Comparison of ENCODE assay signal across 8 mouse cellular contexts in the genomic region with DNA sequence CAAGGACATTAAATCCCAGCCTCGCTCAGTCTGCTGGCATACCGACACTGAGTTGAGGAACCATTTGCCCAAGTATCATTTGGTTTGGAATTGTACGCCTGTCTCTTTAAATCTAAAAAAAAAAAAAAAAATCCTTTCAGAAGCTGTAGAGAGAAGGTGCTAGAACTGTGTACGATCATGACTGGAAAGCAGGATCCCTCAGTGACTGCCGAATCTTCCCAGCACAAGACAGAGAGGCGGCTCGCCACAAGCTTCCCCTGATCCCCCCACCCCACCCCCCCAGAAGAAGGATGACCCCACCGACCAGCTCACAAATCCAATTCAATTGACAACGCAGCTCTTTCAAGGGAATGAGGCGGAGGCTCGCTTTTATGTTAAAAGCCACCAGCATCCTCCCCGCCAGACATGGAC. TPM values are rescaled to one million over a fixed set of nuclear protein-coding genes. Genes with fewer than 3 reads are reported as not detected.
DNase-seq lines count a peak whose midpoint lies in the region; ATAC-seq and TF ChIP-seq lines count a peak whose summit lies in the region.

No protein-coding gene starts in this region.

- H3K4me1 ChIP-seq in heart, embryonic 12.5 days (replicated peaks) = no peaks in the 10 kb centered on the region; the same call in 1 of the 2 replicates
- peaks cover 24% of the 10 kb centered on the region for H3K4me1 ChIP-seq in E14TG2a.4 (replicated peaks; ENCODE audit: low read depth, low read length)
- H3K4me1 ChIP-seq in embryonic facial prominence, embryonic 15.5 days = peaks cover 19% of the 10 kb centered on the region
- H3K4me1 ChIP-seq in neural tube, embryonic 15.5 days = peaks cover 36% of the 10 kb centered on the region

- DNase-seq in heart, adult 11 months = no peak
- DNase-seq in layer of hippocampus, adult 9-10 months (ENCODE audit: low spot score) = peak; percentile 33
- no peak for DNase-seq in gastrocnemius, adult 18-20 months (ENCODE audit: low spot score)
- DNase-seq in gastrocnemius, postnatal 4 days (ENCODE audit: low spot score in 2 of 2) = no peak

- peak overlapping the region; percentile 60 for H3K9ac ChIP-seq in heart, embryonic 12.5 days
- 0 out of 2 replicates have a peak overlapping the region, but pooled peaks have one; percentile 26 for H3K9ac ChIP-seq in embryonic facial prominence, embryonic 15.5 days
- peak overlapping the region; percentile 72 for H3K9ac ChIP-seq in neural tube, embryonic 15.5 days (replicated peaks)

- 13% methylated on average over 12 of the region's 12 CpGs for WGBS in heart, embryonic 12.5 days
- WGBS in embryonic facial prominence, embryonic 15.5 days = 9% methylated on average over 12 of the region's 12 CpGs
- 2% methylated on average over 12 of the region's 12 CpGs for WGBS in neural tube, embryonic 15.5 days

- peak overlapping the region; percentile 56 for H3K4me3 ChIP-seq in heart, embryonic 12.5 days
- H3K4me3 ChIP-seq in E14TG2a.4 (replicated peaks; ENCODE audit: low read length) = peak overlapping the region; percentile 58
- peak overlapping the region; percentile 48 for H3K4me3 ChIP-seq in embryonic facial prominence, embryonic 15.5 days (replicated peaks)
- peak overlapping the region; percentile 69 for H3K4me3 ChIP-seq in neural tube, embryonic 15.5 days (replicated peaks)

- peak overlapping the region; percentile 88 for H3K4me2 ChIP-seq in heart, embryonic 12.5 days
- H3K4me2 ChIP-seq in embryonic facial prominence, embryonic 15.5 days (replicated peaks) = peak overlapping the region; percentile 67
- peak overlapping the region; percentile 81 for H3K4me2 ChIP-seq in neural tube, embryonic 15.5 days

- H3K36me3 ChIP-seq in heart, embryonic 12.5 days = no peaks in the 10 kb centered on the region; the same call in 1 of the 2 replicates
- peaks cover 5% of the 10 kb centered on the region; the same call in 1 of the 2 replicates for H3K36me3 ChIP-seq in E14TG2a.4 (ENCODE audit: insufficient read depth, low read length)
- H3K36me3 ChIP-seq in embryonic facial prominence, embryonic 15.5 days = no peaks in the 10 kb centered on the region
- 0 out of 2 replicates have a peak, but pooled peaks cover 3% of the 10 kb centered on the region for H3K36me3 ChIP-seq in neural tube, embryonic 15.5 days

- no peak for ATAC-seq in heart, embryonic 12.5 days (ENCODE audit: insufficient number of reproducible peaks, low FRiP score)
- no peak for ATAC-seq in embryonic facial prominence, embryonic 15.5 days (ENCODE audit: insufficient number of reproducible peaks, low FRiP score, low TSS enrichment, low read depth)
- peak; percentile 77 for ATAC-seq in neural tube, embryonic 15.5 days (ENCODE audit: low FRiP score)

- no peak for TF ChIP-seq CTCF in E14TG2a.4 (conservative IDR thresholded peaks at IDR 0.05; ENCODE audit: low read length)

- H3K27ac ChIP-seq in heart, embryonic 12.5 days (ENCODE audit: poor library complexity, severe bottlenecking) = no peak overlapping the region
- H3K27ac ChIP-seq in embryonic facial prominence, embryonic 15.5 days (replicated peaks) = peak overlapping the region; percentile 55
- H3K27ac ChIP-seq in neural tube, embryonic 15.5 days (replicated peaks) = peak overlapping the region; percentile 95

- no peaks in the 10 kb centered on the region for H3K9me3 ChIP-seq in heart, embryonic 12.5 days (replicated peaks)
- 0 out of 2 replicates have a peak, but pooled peaks cover 7% of the 10 kb centered on the region for H3K9me3 ChIP-seq in E14TG2a.4 (ENCODE audit: low read length)
- H3K9me3 ChIP-seq in embryonic facial prominence, embryonic 15.5 days (replicated peaks) = no peaks in the 10 kb centered on the region
- no peaks in the 10 kb centered on the region for H3K9me3 ChIP-seq in neural tube, embryonic 15.5 days (replicated peaks)

- H3K27me3 ChIP-seq in heart, embryonic 12.5 days (replicated peaks) = no peaks in the 10 kb centered on the region
- H3K27me3 ChIP-seq in E14TG2a.4 (ENCODE audit: insufficient read depth, low read length) = peaks cover 6% of the 10 kb centered on the region; the same call in 1 of the 2 replicates
- H3K27me3 ChIP-seq in embryonic facial prominence, embryonic 15.5 days = no peaks in the 10 kb centered on the region
- H3K27me3 ChIP-seq in neural tube, embryonic 15.5 days (replicated peaks) = no peaks in the 10 kb centered on the region

RNA-seq across cellular contexts. Expression of a gene that starts 47.1 kb away (rescaled TPM):
- polyA plus RNA-seq in heart, embryonic 12.5 days (2016; fragmentation: Nextera tagmentation; extraction: Ambion mirVana) = 516 and 534 TPM in 2 replicates
- 714 and 731 TPM in 2 replicates for polyA plus RNA-seq in embryonic facial prominence, embryonic 15.5 days (2015; fragmentation: Nextera tagmentation; extraction: Ambion mirVana)
- 1,021 and 1,056 TPM in 2 replicates for polyA plus RNA-seq in neural tube, embryonic 15.5 days (2015; fragmentation: Nextera tagmentation; extraction: Ambion mirVana)
- total RNA-seq in gastrocnemius, adult 18-20 months (2021) = 100 to 1,000 TPM; 335 to 380 TPM
- 100 to 1,000 TPM; 301 to 327 TPM for total RNA-seq in gastrocnemius, postnatal 4 days (2021)
